Mouse (Mus musculus): Measurements from ENCODE around the gene Gdi1. TPM values are rescaled to one million over a fixed set of nuclear protein-coding genes. Genes with fewer than 3 reads are reported as not detected.

Gdi1 gene
- polyA plus RNA-seq (2017; shearing (Covaris generic)) = 216 TPM

DNA sequence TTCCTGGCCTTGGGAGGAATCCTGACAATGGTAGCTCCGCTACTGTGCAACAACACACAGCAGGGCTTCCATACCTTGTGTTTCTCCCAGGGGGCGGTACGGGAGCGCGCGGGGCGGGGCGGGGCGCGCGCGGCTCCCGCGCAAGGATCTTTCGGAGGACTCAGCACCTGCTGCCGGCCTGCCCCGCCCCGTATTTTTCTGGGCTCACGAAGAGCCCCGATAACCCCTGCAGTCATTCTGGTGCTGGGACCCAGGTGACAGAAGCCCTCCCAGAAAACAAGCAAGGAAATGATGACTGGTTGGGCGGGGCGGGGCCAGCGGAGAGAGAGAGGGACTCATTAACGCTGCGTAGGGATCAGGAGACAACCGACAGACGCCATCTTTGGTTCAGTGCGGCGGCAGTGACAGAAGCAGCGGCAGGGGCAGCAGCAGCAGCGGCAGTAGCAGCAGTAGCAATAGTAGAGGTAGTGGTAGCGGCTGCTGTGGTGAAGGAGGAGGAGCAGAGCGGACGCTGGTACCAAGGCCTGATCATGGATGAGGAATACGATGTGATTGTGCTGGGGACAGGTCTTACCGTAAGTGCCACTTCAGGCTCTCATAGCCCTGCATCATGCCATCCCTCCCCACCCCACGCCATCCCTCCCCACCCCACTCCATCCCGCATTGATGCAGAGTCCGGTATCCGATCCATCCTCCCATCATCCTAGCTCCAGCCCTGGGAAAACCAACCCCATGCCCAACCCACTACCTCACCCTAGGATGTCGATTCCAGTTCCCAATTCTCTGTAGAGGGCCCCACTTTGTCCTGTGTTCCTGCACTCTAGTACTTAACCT is at the start of gene Gdi1:
Gdi1 (plus strand) TSS at position 132 of the 834 bp plus-strand sequence.

DNA sequence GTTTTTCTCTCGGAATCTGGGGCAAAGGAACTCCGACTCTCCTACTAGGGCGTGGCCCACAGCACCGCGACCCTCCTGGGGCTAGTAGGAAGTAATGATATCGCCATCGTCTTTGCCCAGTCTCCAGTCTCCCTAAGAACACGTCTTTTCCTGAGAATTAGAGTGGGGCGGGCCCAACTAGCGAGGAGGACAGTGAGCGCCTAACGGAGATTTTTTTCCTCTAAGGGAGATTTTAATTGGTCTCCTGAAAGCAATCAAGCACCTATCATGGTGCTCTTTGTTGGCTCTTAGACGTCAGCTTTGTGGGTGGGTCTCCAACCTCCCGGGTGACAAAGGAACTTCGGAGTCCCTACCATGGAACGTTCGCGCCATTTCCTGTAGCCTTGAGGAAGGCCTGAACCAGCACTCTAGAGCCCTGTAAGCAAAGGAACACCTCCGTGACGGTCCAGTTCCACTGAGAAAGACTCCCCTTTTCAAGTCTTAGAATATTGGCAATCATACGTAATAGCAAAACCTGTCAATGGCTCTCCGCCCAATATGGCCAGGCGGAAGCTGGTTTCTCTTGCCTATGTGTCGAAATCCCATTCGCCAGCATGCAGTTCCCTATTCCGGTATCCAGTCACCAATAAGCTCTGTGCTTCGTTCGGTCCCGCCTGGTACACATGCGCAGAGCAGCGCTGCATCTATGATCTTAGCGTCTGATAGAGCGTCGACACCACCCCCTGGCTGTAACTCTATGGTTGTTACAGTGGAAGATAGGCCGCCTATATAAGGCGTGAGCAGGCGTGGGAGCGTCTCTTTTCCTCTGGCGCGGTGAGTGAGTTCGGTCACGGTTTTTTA is 34.5 kb upstream of the Gdi1 start, which contains the start of gene Rpl10:
Rpl10 (plus strand) TSS at position 751 of the 840 bp plus-strand sequence.

DNA sequence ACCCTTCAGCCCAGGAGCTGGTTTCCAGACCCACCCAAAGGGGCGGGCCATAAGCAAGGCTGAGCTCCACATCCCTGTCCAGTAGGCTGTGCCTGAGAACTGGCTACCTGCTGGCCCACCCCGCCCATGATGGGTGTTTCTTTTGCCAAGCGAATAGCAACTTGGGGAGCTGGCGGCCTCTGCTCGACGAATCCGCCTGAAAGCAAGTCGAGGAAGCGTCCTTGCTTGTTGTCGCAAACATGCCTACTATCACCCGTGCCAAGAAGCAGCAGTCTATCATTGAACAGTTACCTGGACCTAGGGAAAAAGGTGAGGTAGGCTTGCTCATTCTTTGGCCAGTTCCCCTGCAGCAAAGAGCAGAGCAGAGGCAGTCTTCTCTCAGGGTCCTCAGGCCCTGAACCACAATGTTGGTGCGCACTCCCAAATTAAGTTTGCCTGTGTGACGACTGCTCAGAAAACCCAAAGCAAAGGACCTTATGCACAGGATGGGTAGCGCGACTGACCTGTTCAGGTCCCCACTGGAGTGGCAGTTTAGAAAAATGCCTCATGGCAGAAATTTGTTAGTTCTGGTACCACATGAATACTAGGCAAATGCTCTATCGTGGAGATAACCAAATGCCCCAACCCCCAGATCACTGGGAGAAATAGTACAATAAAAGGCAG is 22.9 kb upstream of the Gdi1 start, which contains the start of the genes Taz and Dnase1l1:
Taz (plus strand) TSS at position 181 of the 663 bp plus-strand sequence.
Dnase1l1 (minus strand) TSS at position 606 of the 663 bp plus-strand sequence.

DNA sequence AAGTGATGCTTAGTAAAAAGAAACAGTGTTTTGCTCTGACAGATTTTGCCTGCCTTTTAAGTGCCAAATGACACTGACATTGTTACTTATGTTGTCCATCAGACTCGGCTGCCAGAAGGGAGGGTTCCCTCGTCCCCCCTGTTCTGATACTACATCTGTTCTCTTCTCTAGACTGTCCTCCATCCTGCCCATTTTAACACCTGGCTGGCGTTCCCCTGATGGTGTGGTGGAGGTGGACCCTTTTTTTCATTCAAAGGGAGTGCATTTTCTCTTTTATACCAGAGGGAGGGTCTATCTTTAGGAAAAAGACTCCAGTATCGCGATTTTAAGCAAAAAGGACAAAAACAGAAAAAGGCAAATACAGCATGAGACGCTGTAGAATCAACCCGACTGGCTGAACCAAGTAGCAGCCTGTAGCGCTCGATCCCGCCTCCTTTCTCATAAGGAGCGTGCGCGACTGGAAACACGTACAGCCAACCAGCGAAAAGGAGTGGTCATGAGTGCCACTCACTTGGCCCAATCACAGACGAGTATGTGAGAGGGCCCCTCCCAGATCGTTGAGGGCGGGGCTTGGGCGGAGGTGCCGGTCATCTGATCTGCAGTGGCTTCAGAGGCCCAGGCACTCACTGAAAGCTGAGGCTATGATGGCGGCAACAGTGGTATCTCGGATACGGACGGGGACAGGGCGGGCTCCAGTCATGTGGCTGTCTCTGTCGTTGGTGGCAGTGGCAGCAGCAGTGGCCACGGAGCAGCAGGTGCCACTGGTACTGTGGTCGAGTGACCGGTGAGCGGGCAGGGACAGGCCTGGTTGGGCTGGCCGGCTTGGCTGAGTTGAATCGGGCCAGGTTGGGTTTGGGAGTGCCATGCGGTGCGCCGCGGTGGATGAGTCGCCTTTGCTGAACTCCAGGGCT is 8.0 kb upstream of the Gdi1 start, which contains the start of gene Atp6ap1:
Atp6ap1 (plus strand) TSS at position 560 of the 911 bp plus-strand sequence.

DNA sequence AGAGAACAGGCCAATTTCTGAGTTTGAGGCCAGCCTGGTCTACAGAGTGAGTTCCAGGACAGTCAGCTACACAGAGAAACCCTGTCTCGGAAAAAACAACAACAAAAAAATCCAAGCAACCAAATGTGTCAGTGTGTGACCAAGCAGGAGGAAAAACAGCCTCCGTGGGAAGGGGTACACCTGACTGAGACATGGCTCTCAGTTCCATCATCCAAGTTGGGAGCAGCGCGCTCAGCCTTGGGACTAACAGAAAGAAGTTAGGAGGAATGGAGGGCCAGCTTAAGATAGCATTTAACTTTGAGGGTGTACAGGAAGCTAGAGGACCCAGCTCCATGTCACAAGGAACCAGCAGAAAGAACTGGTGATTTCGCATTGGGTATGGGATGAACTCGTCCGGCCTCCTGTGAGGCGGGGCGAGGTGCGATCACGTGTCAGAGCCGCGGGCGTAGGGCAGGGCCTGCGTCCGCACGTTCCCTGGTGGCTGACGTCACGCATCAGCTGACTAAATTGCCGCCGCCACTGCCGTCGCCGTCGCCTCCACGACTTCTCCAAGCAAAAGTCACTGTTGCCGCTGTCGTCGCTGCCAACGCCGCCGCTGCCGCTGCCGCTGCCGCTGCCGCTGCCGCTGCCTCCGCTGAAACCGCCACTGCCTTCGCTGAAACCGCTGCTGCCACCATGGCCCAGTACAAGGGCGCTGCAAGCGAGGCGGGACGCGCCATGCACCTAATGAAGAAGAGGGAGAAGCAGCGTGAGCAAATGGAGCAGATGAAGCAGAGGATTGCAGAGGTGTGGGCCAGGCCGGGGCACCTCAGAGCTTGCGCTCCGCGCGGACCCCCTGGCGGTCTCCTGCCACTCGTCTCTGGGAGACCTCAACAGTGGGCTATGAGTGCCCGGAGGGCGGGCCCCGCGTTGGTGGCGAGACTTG is 8.0 kb downstream of the Gdi1 start, which contains the start of gene Fam50a:
Fam50a (plus strand) TSS at position 494 of the 925 bp plus-strand sequence.

DNA sequence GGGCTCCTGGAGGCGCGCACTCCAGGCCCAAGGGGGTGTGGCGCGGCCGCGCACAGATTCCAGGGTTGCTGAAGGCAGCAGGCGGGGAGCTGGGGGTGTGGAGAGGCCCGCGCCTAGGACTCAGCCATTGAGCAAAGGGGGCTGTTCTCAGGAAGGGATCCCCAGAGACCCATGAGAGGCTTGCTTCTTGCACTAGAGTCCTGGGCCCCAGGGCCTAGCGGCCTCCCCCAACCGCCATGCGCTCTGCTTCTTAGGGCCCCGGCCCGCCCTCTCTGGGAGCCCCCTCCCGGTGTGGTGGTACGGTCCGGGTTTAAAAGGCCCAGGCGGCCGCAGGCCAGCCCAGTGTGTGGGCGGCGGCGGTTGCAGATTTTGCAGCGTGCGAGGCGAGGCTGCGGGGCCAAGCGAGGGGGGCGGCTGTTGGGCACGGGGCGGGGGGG is 23.9 kb downstream of the Gdi1 start, which contains the start of gene Plxna3:
Plxna3 (plus strand) TSS at position 342 of the 437 bp plus-strand sequence.

DNA sequence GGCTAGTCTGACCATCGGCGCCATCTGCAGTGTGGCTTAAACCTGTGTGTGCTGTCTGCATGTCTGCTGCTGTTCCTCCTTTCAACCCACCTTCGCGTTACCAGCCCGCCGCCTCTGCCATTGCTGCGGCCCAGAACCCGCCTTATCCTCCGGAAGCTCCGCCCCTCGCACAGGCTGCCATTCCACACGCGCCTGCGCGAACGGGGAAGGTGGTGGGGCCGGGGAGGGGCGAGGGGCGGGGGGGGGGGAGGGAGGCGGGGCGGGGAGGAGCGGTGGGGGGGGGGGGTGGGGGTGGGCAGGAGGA is 48.6 kb downstream of the Gdi1 start, which contains the start of gene Lage3:
Lage3 (minus strand) TSS at position 152 of the 304 bp plus-strand sequence.

Other genes starting within 250 kb of the Gdi1 start
- not detected for gene Opn1mw, start 177.5 kb upstream of the Gdi1 start, polyA plus RNA-seq (2017; shearing (Covaris generic))
- 51.2 TPM for gene Mecp2, start 169.6 kb upstream of the Gdi1 start, polyA plus RNA-seq (2017; shearing (Covaris generic))
- not detected for gene Tex28, start 137.2 kb upstream of the Gdi1 start, polyA plus RNA-seq (2017; shearing (Covaris generic))
- gene Tktl1, start 127.7 kb upstream of the Gdi1 start, polyA plus RNA-seq (2017; shearing (Covaris generic)) = 0.25 TPM
- 366 TPM for gene Flna, start 55.2 kb upstream of the Gdi1 start, polyA plus RNA-seq (2017; shearing (Covaris generic))
- 154 TPM for gene Emd, start 50.3 kb upstream of the Gdi1 start, polyA plus RNA-seq (2017; shearing (Covaris generic))
- gene Rpl10, start 34.2 kb upstream of the Gdi1 start, polyA plus RNA-seq (2017; shearing (Covaris generic)) = 119 TPM
- 104 TPM for gene Taz, start 23.1 kb upstream of the Gdi1 start, polyA plus RNA-seq (2017; shearing (Covaris generic))
- 18.4 TPM for gene Dnase1l1, start 22.7 kb upstream of the Gdi1 start, polyA plus RNA-seq (2017; shearing (Covaris generic))
- 164 TPM for gene Atp6ap1, start 7.9 kb upstream of the Gdi1 start, polyA plus RNA-seq (2017; shearing (Covaris generic))
- 57.9 TPM for gene Fam50a, start 8.0 kb downstream of the Gdi1 start, polyA plus RNA-seq (2017; shearing (Covaris generic))
- 3.4 TPM for gene Plxna3, start 24.1 kb downstream of the Gdi1 start, polyA plus RNA-seq (2017; shearing (Covaris generic))
- gene Lage3, start 48.6 kb downstream of the Gdi1 start, polyA plus RNA-seq (2017; shearing (Covaris generic)) = 16.9 TPM
- gene Ubl4a, start 68.2 kb downstream of the Gdi1 start, polyA plus RNA-seq (2017; shearing (Covaris generic)) = 32.9 TPM
- gene Slc10a3, start 68.4 kb downstream of the Gdi1 start, polyA plus RNA-seq (2017; shearing (Covaris generic)) = 28.0 TPM
- 14.2 TPM for gene Fam3a, start 88.3 kb downstream of the Gdi1 start, polyA plus RNA-seq (2017; shearing (Covaris generic))
- gene Ikbkg, start 88.3 kb downstream of the Gdi1 start, polyA plus RNA-seq (2017; shearing (Covaris generic)) = 39.7 TPM
- 44.5 TPM for gene G6pdx, start 124.2 kb downstream of the Gdi1 start, polyA plus RNA-seq (2017; shearing (Covaris generic))
- gene Gm6880, start 176.4 kb downstream of the Gdi1 start, polyA plus RNA-seq (2017; shearing (Covaris generic)) = not detected

All from effector memory CD4-positive, alpha-beta T cell, adult 5 months (primary cell).